Mouse (Mus musculus): ENCODE results near the gene Pou3f4. TPM values are rescaled to one million over a fixed set of nuclear protein-coding genes. Genes with fewer than 3 reads are reported as not detected.
A peak's percentile ranks its signal among the peaks of the same experiment; 100 is the strongest.

Pou3f4 gene
- total and polyA plus RNA-seq, 2 experiments from 2014 or later, result 11.4 to 43.9 TPM

- Histone ChIP-seq H3K27me3 (ENCODE audit: insufficient read depth, low read length) (no peaks in the 10 kb centered on the region), H3K4me1 (ENCODE audit: insufficient read depth, low read length) (no peaks in the 10 kb centered on the region), H3K9ac (replicated peaks; ENCODE audit: low read length, poor library complexity, severe bottlenecking) (no peak overlapping the region), H3K9me3 (ENCODE audit: low read length) (no peaks in the 10 kb centered on the region), H3K4me2 (ENCODE audit: low read depth, low read length, poor library complexity, severe bottlenecking) (peak overlapping the region; percentile 51), H3K27ac (ENCODE audit: low read depth, low read length) (peak overlapping the region; percentile 68), H3K4me3 (ENCODE audit: low read depth, low read length) (peak overlapping the region; percentile 27), H3K36me3 (ENCODE audit: insufficient read depth, low read length) (no peaks in the 10 kb centered on the region)
- WGBS, result 26% methylated on average over 5 of the region's 5 CpGs
- DNase-seq (ENCODE audit: low spot score) (peak; percentile 14), ATAC-seq (ENCODE audit: low FRiP score) (no peak)
- TF ChIP-seq CTCF (IDR thresholded peaks at IDR 0.05), result no peak
These were observed 2.0 kb upstream of the Pou3f4 start for GRCm38 (mm10) chrX:110812071-110812470.

GRCm38 (mm10) chrX:110813401-110813800 lies 679 bp upstream of the Pou3f4 start:
- H3K27ac ChIP-seq (ENCODE audit: low read depth, low read length), result peak overlapping the region; percentile 68
- ATAC-seq (ENCODE audit: low FRiP score) (no peak), DNase-seq (ENCODE audit: low spot score) (no peak)
- WGBS, result 25% methylated on average over 5 of the region's 5 CpGs
- no peak overlapping the region; the same call in 1 of the 2 replicates for H3K9ac ChIP-seq (replicated peaks; ENCODE audit: low read length, poor library complexity, severe bottlenecking)
- H3K9me3 ChIP-seq (ENCODE audit: low read length), result no peaks in the 10 kb centered on the region
- H3K36me3 ChIP-seq (ENCODE audit: insufficient read depth, low read length), result no peaks in the 10 kb centered on the region
- peak overlapping the region; percentile 54 for H3K4me3 ChIP-seq (ENCODE audit: low read depth, low read length)
- H3K4me1 ChIP-seq (ENCODE audit: insufficient read depth, low read length), result no peaks in the 10 kb centered on the region
- TF ChIP-seq CTCF (IDR thresholded peaks at IDR 0.05), result no peak
- H3K4me2 ChIP-seq (ENCODE audit: low read depth, low read length, poor library complexity, severe bottlenecking), result peak overlapping the region; percentile 51
- no peaks in the 10 kb centered on the region for H3K27me3 ChIP-seq (ENCODE audit: insufficient read depth, low read length)

- Histone ChIP-seq H3K27ac (ENCODE audit: low read depth, low read length) (peak overlapping the region; percentile 78), H3K4me1 (ENCODE audit: insufficient read depth, low read length) (no peaks in the 10 kb centered on the region), H3K9ac (replicated peaks; ENCODE audit: low read length, poor library complexity, severe bottlenecking) (peak overlapping the region; percentile 74), H3K9me3 (ENCODE audit: low read length) (no peaks in the 10 kb centered on the region), H3K4me3 (ENCODE audit: low read depth, low read length) (peak overlapping the region; percentile 54), H3K36me3 (ENCODE audit: insufficient read depth, low read length) (no peaks in the 10 kb centered on the region), H3K27me3 (ENCODE audit: insufficient read depth, low read length) (no peaks in the 10 kb centered on the region), H3K4me2 (ENCODE audit: low read depth, low read length, poor library complexity, severe bottlenecking) (peak overlapping the region; percentile 51)
- DNase-seq (ENCODE audit: low spot score), result peak; percentile 11
- TF ChIP-seq CTCF (IDR thresholded peaks at IDR 0.05), result no peak
- ATAC-seq (ENCODE audit: low FRiP score), result peak; percentile 50
- WGBS, result 25% methylated on average over 52 of the region's 52 CpGs
These were observed 790 bp downstream of the Pou3f4 start for GRCm38 (mm10) chrX:110814592-110815548.

- peak overlapping the region; percentile 74 for H3K9ac ChIP-seq (replicated peaks; ENCODE audit: low read length, poor library complexity, severe bottlenecking)
- H3K9me3 ChIP-seq (ENCODE audit: low read length), result no peaks in the 10 kb centered on the region
- H3K4me1 ChIP-seq (ENCODE audit: insufficient read depth, low read length), result no peaks in the 10 kb centered on the region
- H3K4me3 ChIP-seq (ENCODE audit: low read depth, low read length), result peak overlapping the region; percentile 54
- peak; percentile 16 for DNase-seq (ENCODE audit: low spot score)
- peak overlapping the region; percentile 78 for H3K27ac ChIP-seq (ENCODE audit: low read depth, low read length)
- 37% methylated on average over 18 of the region's 18 CpGs for WGBS
- H3K27me3 ChIP-seq (ENCODE audit: insufficient read depth, low read length), result no peaks in the 10 kb centered on the region
- ATAC-seq (ENCODE audit: low FRiP score), result no peak
- peak overlapping the region; percentile 51 for H3K4me2 ChIP-seq (ENCODE audit: low read depth, low read length, poor library complexity, severe bottlenecking)
- no peaks in the 10 kb centered on the region for H3K36me3 ChIP-seq (ENCODE audit: insufficient read depth, low read length)
- TF ChIP-seq CTCF (IDR thresholded peaks at IDR 0.05), result no peak
These were observed 1.5 kb downstream of the Pou3f4 start for GRCm38 (mm10) chrX:110815549-110815930.

- no peaks in the 10 kb centered on the region for H3K27me3 ChIP-seq (ENCODE audit: insufficient read depth, low read length)
- TF ChIP-seq CTCF (IDR thresholded peaks at IDR 0.05), result no peak
- peak overlapping the region; percentile 51 for H3K4me2 ChIP-seq (ENCODE audit: low read depth, low read length, poor library complexity, severe bottlenecking)
- DNase-seq (ENCODE audit: low spot score), result peak; percentile 7
- 20% methylated on average over 16 of the region's 16 CpGs for WGBS
- H3K9ac ChIP-seq (replicated peaks; ENCODE audit: low read length, poor library complexity, severe bottlenecking), result peak overlapping the region; percentile 74
- peak overlapping the region; percentile 54 for H3K4me3 ChIP-seq (ENCODE audit: low read depth, low read length)
- no peak for ATAC-seq (ENCODE audit: low FRiP score)
- H3K36me3 ChIP-seq (ENCODE audit: insufficient read depth, low read length), result no peaks in the 10 kb centered on the region
- no peaks in the 10 kb centered on the region for H3K4me1 ChIP-seq (ENCODE audit: insufficient read depth, low read length)
- peak overlapping the region; percentile 78 for H3K27ac ChIP-seq (ENCODE audit: low read depth, low read length)
- no peaks in the 10 kb centered on the region for H3K9me3 ChIP-seq (ENCODE audit: low read length)
These were observed 2.5 kb downstream of the Pou3f4 start for GRCm38 (mm10) chrX:110816609-110817008.

GRCm38 (mm10) chrX:110817211-110817610 lies 3.1 kb downstream of the Pou3f4 start:
- Histone ChIP-seq H3K27ac (ENCODE audit: low read depth, low read length) (peak overlapping the region; percentile 78), H3K9me3 (ENCODE audit: low read length) (no peaks in the 10 kb centered on the region), H3K27me3 (ENCODE audit: insufficient read depth, low read length) (no peaks in the 10 kb centered on the region), H3K36me3 (ENCODE audit: insufficient read depth, low read length) (no peaks in the 10 kb centered on the region), H3K4me3 (ENCODE audit: low read depth, low read length) (peak overlapping the region; percentile 54), H3K4me1 (ENCODE audit: insufficient read depth, low read length) (no peaks in the 10 kb centered on the region), H3K9ac (replicated peaks; ENCODE audit: low read length, poor library complexity, severe bottlenecking) (peak overlapping the region; percentile 74), H3K4me2 (ENCODE audit: low read depth, low read length, poor library complexity, severe bottlenecking) (peak overlapping the region; percentile 51)
- 11% methylated on average over 10 of the region's 10 CpGs for WGBS
- DNase-seq (ENCODE audit: low spot score), result no peak
- no peak for TF ChIP-seq CTCF (IDR thresholded peaks at IDR 0.05)
- ATAC-seq (ENCODE audit: low FRiP score), result no peak
